Mouse (Mus musculus): Measurements from ENCODE around the gene Ache. TPM values are rescaled to one million over a fixed set of nuclear protein-coding genes. Genes with fewer than 3 reads are reported as not detected.

Ache gene
- polyA plus RNA-seq, 1 experiment from 2014 or later: 23.5 TPM

DNA sequence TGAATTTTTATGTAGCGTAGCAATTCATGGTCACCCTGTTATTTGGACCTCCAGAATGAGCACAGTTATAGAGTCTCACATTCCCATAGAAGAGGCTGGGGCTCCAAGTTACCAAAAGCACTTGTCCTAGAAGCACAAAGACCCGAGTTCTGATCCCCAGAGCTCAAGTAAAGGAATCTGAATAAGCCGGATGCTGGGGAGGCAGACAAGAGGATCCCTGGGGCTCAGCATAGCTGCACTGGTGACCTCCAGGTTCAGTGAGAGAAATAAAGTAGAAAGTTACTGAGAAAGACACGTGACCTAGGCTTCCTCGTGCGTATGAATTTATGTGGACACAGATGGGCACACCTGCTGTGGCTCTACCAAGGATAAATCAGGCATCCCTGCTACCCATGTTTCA, 47.7 kb downstream of the Ache start:
- H3K36me3 ChIP-seq: peaks cover 9% of the 10 kb centered on the region
- H3K9ac ChIP-seq: no peak overlapping the region
- H3K4me1 ChIP-seq (replicated peaks): peaks cover 32% of the 10 kb centered on the region
- H3K4me3 ChIP-seq: no peak overlapping the region
- no peak for ATAC-seq (ENCODE audit: insufficient number of reproducible peaks, low FRiP score)
- H3K9me3 ChIP-seq (replicated peaks): no peaks in the 10 kb centered on the region
- no peaks in the 10 kb centered on the region for H3K27me3 ChIP-seq (replicated peaks)
- H3K27ac ChIP-seq (ENCODE audit: poor library complexity, severe bottlenecking): no peak overlapping the region
- 74% methylated on average over 6 of the region's 6 CpGs for WGBS
- no peak overlapping the region for H3K4me2 ChIP-seq

DNA sequence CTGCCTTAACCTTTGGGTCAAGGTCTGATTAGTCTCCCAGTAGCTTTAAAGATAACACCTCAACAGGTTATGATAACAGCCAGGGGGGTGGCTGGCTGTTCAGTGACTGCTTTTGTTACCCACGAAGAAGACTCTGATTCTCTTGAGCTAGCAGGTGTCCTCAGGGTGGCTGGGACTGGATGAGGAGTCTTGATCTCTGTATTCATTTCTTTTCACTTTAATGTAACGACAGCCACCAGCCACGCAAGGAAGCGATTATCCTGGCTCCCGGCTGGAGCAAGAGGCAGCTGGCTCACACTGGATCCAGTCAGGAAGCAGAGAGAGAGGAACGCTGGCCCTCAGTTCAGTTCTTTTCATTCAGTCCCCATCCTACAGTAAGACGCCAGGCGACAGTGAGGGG, 49.9 kb downstream of the Ache start:
- no peak overlapping the region for H3K4me3 ChIP-seq
- no peak for ATAC-seq (ENCODE audit: insufficient number of reproducible peaks, low FRiP score)
- H3K9ac ChIP-seq: no peak overlapping the region
- H3K36me3 ChIP-seq: no peaks in the 10 kb centered on the region
- 34% methylated on average over 8 of the region's 8 CpGs for WGBS
- peaks cover 38% of the 10 kb centered on the region for H3K4me1 ChIP-seq (replicated peaks)
- no peaks in the 10 kb centered on the region for H3K9me3 ChIP-seq (replicated peaks)
- H3K27me3 ChIP-seq (replicated peaks): no peaks in the 10 kb centered on the region
- H3K27ac ChIP-seq (ENCODE audit: poor library complexity, severe bottlenecking): peak overlapping the region; percentile 32; the same call in 1 of the 2 replicates
- H3K4me2 ChIP-seq: peak overlapping the region; percentile 83; the same call in 1 of the 2 replicates

DNA sequence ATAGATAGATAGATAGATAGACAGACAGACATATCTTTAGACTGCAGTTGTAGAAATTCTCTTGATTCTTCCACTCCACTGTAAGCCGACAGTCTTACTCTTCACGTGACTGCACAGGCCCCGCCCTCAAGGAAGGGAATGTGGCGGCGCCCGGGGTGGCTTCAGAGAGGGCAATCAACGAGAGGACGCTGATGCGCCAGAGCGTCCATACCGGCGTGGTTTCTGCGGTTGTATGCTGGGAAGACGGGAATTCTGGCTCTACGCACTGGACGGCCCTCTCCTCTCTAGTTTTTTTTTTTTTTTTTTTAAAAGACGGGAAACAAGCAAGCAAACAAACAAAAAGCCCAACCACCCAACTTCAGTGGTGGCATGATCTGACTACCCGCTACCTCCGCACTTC, 50.9 kb downstream of the Ache start:
- Histone ChIP-seq H3K36me3 (no peaks in the 10 kb centered on the region), H3K4me2 (peak overlapping the region; percentile 83), H3K4me1 (replicated peaks) (peaks cover 29% of the 10 kb centered on the region), H3K4me3 (peak overlapping the region; percentile 48), H3K9me3 (replicated peaks) (no peaks in the 10 kb centered on the region), H3K27me3 (replicated peaks) (no peaks in the 10 kb centered on the region), H3K9ac (peak overlapping the region; percentile 79), H3K27ac (ENCODE audit: poor library complexity, severe bottlenecking) (peak overlapping the region; percentile 88)
- peak; percentile 79 for ATAC-seq (ENCODE audit: insufficient number of reproducible peaks, low FRiP score)
- under 1% methylated on average over 19 of the region's 19 CpGs for WGBS

DNA sequence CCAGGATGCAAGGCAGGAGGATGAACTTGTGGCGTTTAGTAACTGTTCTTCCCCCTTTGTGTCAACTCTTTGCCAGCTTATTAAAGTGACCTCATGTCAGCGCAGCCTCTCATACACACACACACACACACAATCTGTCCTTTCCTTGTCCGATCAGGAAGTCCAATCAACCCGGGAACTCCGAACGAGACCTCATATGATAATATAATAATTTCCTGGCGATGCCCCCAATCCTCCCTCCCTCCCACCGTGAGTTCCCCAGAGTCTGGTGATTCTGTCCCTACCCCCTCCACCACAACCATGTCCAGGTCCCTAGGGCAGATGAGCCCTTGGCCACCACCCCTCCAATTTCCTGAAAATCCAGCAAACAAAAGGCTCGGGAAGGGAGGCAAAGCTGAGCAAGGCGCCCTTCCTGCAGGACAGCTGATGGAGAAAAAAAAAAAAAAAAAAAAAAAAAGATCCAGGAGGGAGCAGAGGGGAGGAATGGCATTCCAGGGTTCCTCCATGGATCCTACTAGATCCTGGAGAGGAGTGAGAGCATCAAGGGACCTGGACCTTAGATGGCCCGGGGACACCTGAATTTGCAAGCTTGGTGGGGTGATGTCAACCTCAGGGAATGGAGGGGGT, 51.5 kb downstream of the Ache start:
- H3K9ac ChIP-seq: peak overlapping the region; percentile 79
- peak overlapping the region; percentile 83 for H3K4me2 ChIP-seq
- peak; percentile 25; the same call in 1 of the 2 replicates for ATAC-seq (ENCODE audit: insufficient number of reproducible peaks, low FRiP score)
- no peaks in the 10 kb centered on the region for H3K27me3 ChIP-seq (replicated peaks)
- peaks cover 29% of the 10 kb centered on the region for H3K4me1 ChIP-seq (replicated peaks)
- H3K4me3 ChIP-seq: peak overlapping the region; percentile 48
- peak overlapping the region; percentile 88 for H3K27ac ChIP-seq (ENCODE audit: poor library complexity, severe bottlenecking)
- no peaks in the 10 kb centered on the region for H3K9me3 ChIP-seq (replicated peaks)
- H3K36me3 ChIP-seq: no peaks in the 10 kb centered on the region
- WGBS: 2% methylated on average over 11 of the region's 11 CpGs

DNA sequence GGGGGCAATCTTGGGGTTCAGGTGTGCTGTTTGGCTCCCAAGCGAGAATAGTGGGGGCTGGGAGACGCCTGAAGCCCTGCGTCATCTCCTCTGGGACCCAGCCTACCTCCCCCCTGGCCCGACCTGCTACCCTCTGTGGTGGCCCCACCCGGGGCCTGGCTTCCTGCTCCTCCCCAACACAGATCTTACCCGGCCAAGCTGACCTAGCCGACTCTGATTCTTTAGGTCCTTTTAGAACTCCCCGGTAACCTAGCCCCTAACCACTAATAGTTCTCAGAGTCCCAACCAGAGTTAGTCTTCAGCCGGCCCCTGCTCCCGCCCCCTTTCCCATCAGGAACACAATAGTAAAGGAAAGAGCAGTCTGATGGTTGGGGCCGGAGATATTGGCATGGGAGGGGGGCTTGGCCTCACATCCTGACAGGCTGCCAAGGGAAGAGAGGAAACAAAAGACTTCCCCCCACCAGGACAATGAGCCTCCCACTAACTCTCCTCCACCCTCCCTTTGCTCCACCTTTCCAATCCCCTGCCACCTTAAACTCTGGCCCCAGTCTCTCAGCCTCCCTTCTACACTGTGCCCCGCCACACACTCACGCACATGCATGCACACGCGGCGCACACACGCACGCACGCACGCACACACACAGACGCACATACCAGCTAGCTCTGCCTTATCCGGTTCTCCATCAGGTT, 52.1 kb downstream of the Ache start:
- peak; percentile 70 for ATAC-seq (ENCODE audit: insufficient number of reproducible peaks, low FRiP score)

DNA sequence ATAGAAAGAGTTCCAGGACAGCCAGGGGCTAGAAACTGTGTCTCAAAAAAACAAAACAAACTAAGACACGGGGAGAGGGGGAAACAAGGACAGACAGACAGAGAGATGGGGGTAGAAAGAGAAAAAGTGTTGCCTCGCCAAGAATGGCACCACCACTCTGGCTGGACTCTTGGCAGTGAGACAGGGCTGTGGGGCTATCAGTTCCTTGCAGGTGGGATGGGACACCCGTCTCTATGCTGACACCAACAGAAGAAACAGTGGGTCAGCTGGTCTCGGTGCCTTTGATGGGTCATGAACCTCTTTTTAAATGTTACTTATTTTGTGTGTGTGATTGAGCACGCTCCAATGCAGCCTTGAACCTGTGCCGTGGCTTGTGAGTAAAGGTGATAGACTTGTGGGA, 52.9 kb downstream of the Ache start:
- H3K9ac ChIP-seq: no peak overlapping the region
- H3K4me1 ChIP-seq (replicated peaks): peaks cover 29% of the 10 kb centered on the region
- no peaks in the 10 kb centered on the region for H3K36me3 ChIP-seq
- peak overlapping the region; percentile 83; the same call in 1 of the 2 replicates for H3K4me2 ChIP-seq
- H3K27me3 ChIP-seq (replicated peaks): no peaks in the 10 kb centered on the region
- WGBS: 68% methylated on average over 6 of the region's 6 CpGs
- 0 out of 2 replicates have a peak overlapping the region, but pooled peaks have one; percentile 48 for H3K4me3 ChIP-seq
- ATAC-seq (ENCODE audit: insufficient number of reproducible peaks, low FRiP score): no peak
- no peaks in the 10 kb centered on the region for H3K9me3 ChIP-seq (replicated peaks)
- peak overlapping the region; percentile 88 for H3K27ac ChIP-seq (ENCODE audit: poor library complexity, severe bottlenecking)

More for the DNA sequence above, 52.1 kb downstream of the Ache start:
- peaks cover 29% of the 10 kb centered on the region for H3K4me1 ChIP-seq (replicated peaks)
- WGBS: 15% methylated on average over 20 of the region's 22 CpGs
- H3K4me2 ChIP-seq: peak overlapping the region; percentile 83
- H3K9ac ChIP-seq: peak overlapping the region; percentile 79
- H3K27me3 ChIP-seq (replicated peaks): no peaks in the 10 kb centered on the region
- no peaks in the 10 kb centered on the region for H3K36me3 ChIP-seq
- H3K27ac ChIP-seq (ENCODE audit: poor library complexity, severe bottlenecking): peak overlapping the region; percentile 88
- no peaks in the 10 kb centered on the region for H3K9me3 ChIP-seq (replicated peaks)
- H3K4me3 ChIP-seq: peak overlapping the region; percentile 48

DNA sequence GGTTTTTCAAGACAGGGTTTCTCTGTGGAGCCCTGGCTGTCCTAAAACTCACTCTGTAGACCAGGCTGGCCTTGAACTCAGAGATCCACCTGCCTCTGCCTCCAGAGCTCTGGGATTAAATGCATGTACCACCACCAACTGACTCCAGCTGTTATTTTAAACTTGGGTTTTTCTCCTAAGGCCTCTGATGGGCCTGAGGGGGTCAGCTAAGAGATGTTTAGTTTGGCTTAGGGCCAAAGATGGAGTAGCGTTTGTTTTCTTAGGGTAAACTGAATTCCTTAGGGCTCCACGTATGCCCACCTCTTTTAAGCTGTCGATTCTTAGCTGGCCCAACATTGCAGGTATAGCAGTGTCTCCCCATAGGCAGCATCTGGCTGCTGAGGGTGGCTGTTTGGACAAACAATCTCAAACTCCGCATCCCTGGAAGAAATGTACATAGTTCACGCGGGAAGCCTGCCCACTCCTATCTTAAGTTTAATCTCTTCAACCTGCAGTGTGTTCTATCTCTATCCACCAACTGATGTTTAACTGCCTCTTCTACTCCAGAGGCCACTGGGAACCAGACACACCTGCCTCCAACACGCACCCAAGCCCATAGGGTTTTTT, 55.2 kb downstream of the Ache start:
- Histone ChIP-seq H3K9ac (no peak overlapping the region), H3K4me2 (no peak overlapping the region), H3K9me3 (replicated peaks) (no peaks in the 10 kb centered on the region), H3K4me1 (replicated peaks) (peaks cover 34% of the 10 kb centered on the region), H3K36me3 (no peaks in the 10 kb centered on the region), H3K27ac (ENCODE audit: poor library complexity, severe bottlenecking) (no peak overlapping the region), H3K27me3 (replicated peaks) (no peaks in the 10 kb centered on the region), H3K4me3 (no peak overlapping the region)
- WGBS: 64% methylated on average over 7 of the region's 7 CpGs
- ATAC-seq (ENCODE audit: insufficient number of reproducible peaks, low FRiP score): no peak

DNA sequence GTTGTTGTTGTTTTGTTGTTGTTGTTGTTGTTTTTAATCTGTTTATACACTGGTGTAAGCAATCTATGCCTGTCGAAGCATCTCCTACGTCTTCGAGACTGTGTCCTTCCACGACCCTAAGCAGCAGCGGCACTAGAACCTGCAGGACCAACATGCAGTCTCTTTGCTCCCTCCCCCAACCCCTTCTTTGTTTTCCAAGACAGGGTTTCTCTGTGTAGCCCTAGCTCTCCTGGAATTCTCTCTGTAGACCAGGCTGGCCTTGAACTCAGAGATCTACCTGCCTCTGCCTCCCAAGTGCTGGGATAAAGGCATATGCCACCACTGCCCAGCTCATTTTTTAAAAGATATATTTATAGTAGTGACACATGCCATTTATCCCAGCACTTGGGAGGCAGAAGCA, 56.1 kb downstream of the Ache start:
- Histone ChIP-seq H3K9me3 (replicated peaks) (no peaks in the 10 kb centered on the region), H3K27me3 (replicated peaks) (no peaks in the 10 kb centered on the region), H3K4me3 (no peak overlapping the region), H3K36me3 (no peaks in the 10 kb centered on the region), H3K4me1 (replicated peaks) (peaks cover 38% of the 10 kb centered on the region), H3K27ac (ENCODE audit: poor library complexity, severe bottlenecking) (no peak overlapping the region), H3K9ac (no peak overlapping the region), H3K4me2 (no peak overlapping the region)
- no peak for ATAC-seq (ENCODE audit: insufficient number of reproducible peaks, low FRiP score)
- WGBS: 85% methylated on average over 5 of the region's 5 CpGs

DNA sequence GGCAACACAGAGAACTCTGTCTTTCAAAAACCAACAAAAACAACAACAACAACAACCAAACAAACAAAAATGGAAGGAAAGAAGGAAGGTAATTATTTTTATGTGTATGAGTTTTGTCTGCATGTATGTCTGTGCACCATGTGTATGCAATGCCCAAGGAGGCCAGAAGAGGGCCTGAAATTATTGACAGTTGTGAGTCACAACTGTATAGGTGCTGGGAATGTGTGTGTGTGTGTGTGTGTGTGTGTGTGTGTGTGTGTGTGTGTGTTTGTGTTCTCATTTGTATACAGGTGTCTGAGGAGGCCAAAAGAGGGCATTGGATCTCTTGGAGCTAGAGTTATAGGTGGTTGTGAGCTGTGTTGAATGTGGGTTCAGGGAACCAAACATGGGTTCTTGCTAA, 56.5 kb downstream of the Ache start:
- Histone ChIP-seq H3K36me3 (no peaks in the 10 kb centered on the region), H3K4me3 (no peak overlapping the region), H3K4me2 (no peak overlapping the region), H3K9me3 (replicated peaks) (no peaks in the 10 kb centered on the region), H3K4me1 (replicated peaks) (peaks cover 43% of the 10 kb centered on the region), H3K27ac (ENCODE audit: poor library complexity, severe bottlenecking) (no peak overlapping the region), H3K9ac (no peak overlapping the region), H3K27me3 (replicated peaks) (no peaks in the 10 kb centered on the region)
- no peak for ATAC-seq (ENCODE audit: insufficient number of reproducible peaks, low FRiP score)

All from heart, embryonic 12.5 days (tissue).